Mouse (Mus musculus): Measurements from ENCODE around the gene Pola1. TPM values are rescaled to one million over a fixed set of nuclear protein-coding genes. Genes with fewer than 3 reads are reported as not detected.

Pola1 gene
- polyA plus RNA-seq, 1 experiment: 0.61 TPM

DNA sequence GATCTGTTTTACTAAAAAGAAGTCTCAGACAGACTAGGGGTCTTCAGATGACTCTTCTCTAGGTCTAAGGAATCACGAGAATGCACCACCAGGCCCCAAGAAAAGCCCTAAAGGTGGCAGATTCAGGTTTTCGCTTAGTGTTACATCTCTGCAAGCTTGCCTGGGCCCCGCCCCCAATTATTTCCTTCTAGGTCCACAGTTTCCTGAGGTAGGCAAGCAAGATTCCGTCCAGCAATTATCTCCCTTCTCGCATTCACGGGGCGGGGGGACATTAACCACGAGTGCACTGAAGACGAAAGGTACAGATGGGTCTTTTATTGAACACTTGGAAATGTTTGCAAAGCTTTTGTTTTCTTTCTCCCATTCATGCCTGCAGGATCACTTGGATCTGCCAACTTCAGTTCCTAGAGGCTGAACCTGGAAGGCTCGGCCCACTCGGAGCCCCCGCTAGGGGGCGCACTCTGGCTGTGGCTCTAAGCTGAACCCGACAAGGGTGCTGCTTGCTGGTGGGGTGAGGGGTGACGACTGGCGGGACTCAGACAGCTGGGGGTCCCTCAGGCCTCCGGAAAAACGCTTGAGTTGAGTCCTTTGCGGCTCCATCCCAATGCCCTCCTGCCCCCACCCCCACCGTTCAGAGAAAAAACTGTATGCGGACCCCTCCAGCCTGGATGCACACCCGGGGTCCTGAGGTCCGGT lies 350.8 kb downstream of the Pola1 start:
- Histone ChIP-seq H3K27ac (ENCODE audit: insufficient read depth, low read length) (no peak overlapping the region), H3K4me1 (ENCODE audit: control insufficient read depth, insufficient read depth, insufficient read length) (peaks cover 2% of the 10 kb centered on the region; the same call in 1 of the 2 replicates), H3K4me3 (ENCODE audit: extremely low read depth, insufficient read depth, insufficient read length) (no peak overlapping the region), H3K27me3 (ENCODE audit: control insufficient read depth, insufficient read depth, low read length) (peaks cover 2% of the 10 kb centered on the region), H3K36me3 (ENCODE audit: control insufficient read depth, insufficient read depth, low read length) (no peaks in the 10 kb centered on the region)
- TF ChIP-seq CTCF (IDR thresholded peaks at IDR 0.05; ENCODE audit: extremely low read depth, insufficient read depth, insufficient read length, insufficient replicate concordance) (peak; percentile 40; the same call in 1 of the 2 replicates), POLR2A (IDR thresholded peaks at IDR 0.05; ENCODE audit: low read depth, low read length) (no peak)
- DNase-seq (ENCODE audit: low read depth in 1 of 2, low spot score in 2 of 2): peak in 1 of 2 experiments; percentile 19
- 23% methylated on average over 23 of the region's 23 CpGs for WGBS

GRCm38 (mm10) chrX:93279940-93280339 lies 352.0 kb downstream of the Pola1 start:
- no peak overlapping the region for H3K4me3 ChIP-seq (ENCODE audit: extremely low read depth, insufficient read depth, insufficient read length)
- WGBS: 39% methylated on average over 6 of the region's 11 CpGs
- H3K27me3 ChIP-seq (ENCODE audit: control insufficient read depth, insufficient read depth, low read length): peaks cover 2% of the 10 kb centered on the region

GRCm38 (mm10) chrX:93275689-93276088 lies 356.3 kb downstream of the Pola1 start:
- no peaks in the 10 kb centered on the region for H3K36me3 ChIP-seq (ENCODE audit: control insufficient read depth, insufficient read depth, low read length)
- no peaks in the 10 kb centered on the region for H3K4me1 ChIP-seq (ENCODE audit: control insufficient read depth, insufficient read depth, insufficient read length)
- no peak for DNase-seq (ENCODE audit: low read depth in 1 of 2, low spot score in 2 of 2)
- H3K27ac ChIP-seq (ENCODE audit: insufficient read depth, low read length): no peak overlapping the region
- 70% methylated on average over 3 of the region's 3 CpGs for WGBS
- no peak overlapping the region for H3K4me3 ChIP-seq (ENCODE audit: extremely low read depth, insufficient read depth, insufficient read length)
- no peaks in the 10 kb centered on the region for H3K27me3 ChIP-seq (ENCODE audit: control insufficient read depth, insufficient read depth, low read length)
- TF ChIP-seq CTCF (IDR thresholded peaks at IDR 0.05; ENCODE audit: extremely low read depth, insufficient read depth, insufficient read length, insufficient replicate concordance) (no peak), POLR2A (IDR thresholded peaks at IDR 0.05; ENCODE audit: low read depth, low read length) (no peak)

More at GRCm38 (mm10) chrX:93279940-93280339, 352.0 kb downstream of the Pola1 start:
- no peak for DNase-seq (ENCODE audit: low read depth in 1 of 2, low spot score in 2 of 2)
- Histone ChIP-seq H3K36me3 (ENCODE audit: control insufficient read depth, insufficient read depth, low read length) (no peaks in the 10 kb centered on the region), H3K27ac (ENCODE audit: insufficient read depth, low read length) (no peak overlapping the region), H3K4me1 (ENCODE audit: control insufficient read depth, insufficient read depth, insufficient read length) (no peaks in the 10 kb centered on the region)
- TF ChIP-seq CTCF (IDR thresholded peaks at IDR 0.05; ENCODE audit: extremely low read depth, insufficient read depth, insufficient read length, insufficient replicate concordance): no peak

Other genes with a start within 250 kb of the Pola1 start
- gene Pcyt1b, start 22.7 kb upstream of the Pola1 start, polyA plus RNA-seq (2012; rRNA removed): 0.82 and 0.85 TPM in 2 replicates
- gene Pdk3, start 200.0 kb upstream of the Pola1 start, polyA plus RNA-seq (2012; rRNA removed): 7.3 and 10.4 TPM in 2 replicates